Mouse (Mus musculus) 3T3-L1 (cell line): ENCODE results near the gene Gtf2ird1.
"Not testable (repeated sequence)": the region's sequence is repeated elsewhere in the genome, so short reads cannot be mapped to it uniquely, and the experiment has no call there.

ENCODE experiments used
- DNase-seq: peaks from one replicate; pipeline ENCODE4 v3.0.0-alpha.2; 2015; ENCODE audit warnings: low read depth, low spot score

Gtf2ird1 gene

DNA sequence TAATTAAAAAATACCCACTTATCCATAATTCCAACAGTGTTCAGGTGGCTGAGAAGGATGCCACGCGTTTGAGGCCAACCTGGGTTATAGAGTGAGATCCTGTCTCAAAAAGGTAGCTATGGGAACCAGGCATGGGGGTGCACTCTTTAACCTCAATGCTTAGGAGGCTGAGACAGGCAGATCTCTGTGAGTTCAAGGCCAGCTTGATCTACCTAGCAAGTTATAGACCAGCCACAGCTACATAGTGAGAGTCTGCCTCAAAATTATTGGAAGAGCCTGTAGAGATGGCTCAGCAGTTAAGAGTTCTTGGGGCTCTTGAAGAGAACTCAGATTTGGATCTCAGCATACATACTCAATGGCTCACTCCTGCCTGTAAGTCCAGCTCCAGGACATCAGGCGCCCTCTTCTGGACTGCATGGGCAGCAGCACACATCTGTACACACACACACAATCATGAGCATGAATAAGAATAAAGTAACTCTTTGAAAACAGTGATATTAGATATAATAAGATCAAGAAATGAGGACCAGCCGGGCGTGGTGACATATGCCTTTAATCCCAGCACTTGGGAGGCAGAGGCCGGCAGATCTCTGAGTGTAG is 18.6 kb upstream of the Gtf2ird1 start:
- DNase-seq: no peak

DNA sequence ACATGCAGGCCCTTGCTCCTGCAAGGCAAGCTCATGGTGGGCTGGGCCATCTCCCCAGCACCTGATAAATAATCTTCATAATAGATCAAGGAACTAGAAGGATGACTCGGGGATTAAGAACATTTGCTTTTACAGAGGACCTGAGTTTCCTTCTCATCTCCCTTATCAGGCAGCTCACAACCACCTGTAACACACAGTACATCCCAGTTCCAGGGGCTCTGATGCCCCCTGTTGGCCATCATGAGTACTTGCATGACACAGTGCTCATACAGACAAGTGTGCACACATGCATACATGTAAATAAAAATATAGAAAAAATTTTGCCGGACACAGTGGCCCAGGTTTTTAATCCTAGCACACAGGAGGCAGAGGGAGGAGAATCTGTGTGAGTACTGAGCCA is 17.4 kb upstream of the Gtf2ird1 start:
- no peak for DNase-seq

DNA sequence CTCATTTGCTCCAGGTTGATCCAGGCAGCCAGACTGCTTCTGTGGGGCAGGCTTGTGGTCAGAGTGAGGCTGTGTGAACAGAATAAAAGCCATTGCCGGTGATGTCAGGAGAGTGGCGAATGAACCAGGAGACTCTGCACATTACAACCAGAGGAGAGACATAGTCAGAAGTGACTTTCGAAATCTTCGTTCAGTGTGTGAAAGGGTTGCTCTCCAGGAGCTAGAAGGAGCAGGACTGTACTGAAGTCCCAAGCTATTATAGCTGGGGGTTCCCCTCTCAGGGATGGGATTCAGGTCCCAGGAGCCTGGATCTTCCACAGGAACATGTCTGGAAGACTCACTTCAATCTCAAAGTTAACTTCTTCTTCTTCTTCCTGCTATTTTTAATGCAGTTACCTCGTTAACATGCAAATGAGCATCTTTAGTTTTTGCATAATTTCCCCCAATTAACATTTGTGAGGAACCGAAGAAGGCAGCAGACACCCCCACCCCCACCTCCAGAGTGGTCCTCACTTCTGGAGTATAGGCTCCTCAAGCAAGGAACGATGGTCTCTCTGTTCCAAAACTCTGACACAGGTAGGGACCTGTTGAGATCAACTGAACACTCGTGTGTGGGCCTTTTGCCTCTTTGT is 14.1 kb upstream of the Gtf2ird1 start:
- DNase-seq: no peak

DNA sequence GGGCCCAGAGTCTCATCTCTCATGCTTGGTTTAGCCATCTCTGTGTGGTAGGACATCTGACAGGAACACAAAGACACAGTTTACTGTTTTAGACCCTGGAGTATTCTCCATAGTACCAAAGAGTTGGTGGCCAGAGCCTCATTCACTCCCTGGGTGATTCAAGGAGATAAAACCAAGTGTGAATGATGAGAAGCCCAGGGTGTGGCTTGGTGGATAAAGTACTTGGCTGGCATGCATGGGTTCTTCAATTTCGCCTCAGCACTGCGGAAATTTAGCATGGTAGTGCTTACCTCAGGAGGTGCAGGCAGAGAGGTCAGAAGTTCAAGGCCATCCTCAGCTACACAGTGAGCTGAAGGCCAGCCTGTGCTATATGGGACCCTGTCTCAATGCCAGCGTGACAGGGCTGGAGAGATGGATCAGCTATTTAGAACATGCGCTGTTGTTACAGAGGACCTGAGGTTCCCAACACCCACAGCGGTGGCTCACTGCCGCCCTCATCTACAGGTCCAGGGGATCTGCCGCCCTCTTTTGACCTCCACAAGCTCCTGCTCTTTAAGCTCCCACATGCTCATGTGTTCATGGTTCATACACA is 13.1 kb upstream of the Gtf2ird1 start:
- DNase-seq: no peak

DNA sequence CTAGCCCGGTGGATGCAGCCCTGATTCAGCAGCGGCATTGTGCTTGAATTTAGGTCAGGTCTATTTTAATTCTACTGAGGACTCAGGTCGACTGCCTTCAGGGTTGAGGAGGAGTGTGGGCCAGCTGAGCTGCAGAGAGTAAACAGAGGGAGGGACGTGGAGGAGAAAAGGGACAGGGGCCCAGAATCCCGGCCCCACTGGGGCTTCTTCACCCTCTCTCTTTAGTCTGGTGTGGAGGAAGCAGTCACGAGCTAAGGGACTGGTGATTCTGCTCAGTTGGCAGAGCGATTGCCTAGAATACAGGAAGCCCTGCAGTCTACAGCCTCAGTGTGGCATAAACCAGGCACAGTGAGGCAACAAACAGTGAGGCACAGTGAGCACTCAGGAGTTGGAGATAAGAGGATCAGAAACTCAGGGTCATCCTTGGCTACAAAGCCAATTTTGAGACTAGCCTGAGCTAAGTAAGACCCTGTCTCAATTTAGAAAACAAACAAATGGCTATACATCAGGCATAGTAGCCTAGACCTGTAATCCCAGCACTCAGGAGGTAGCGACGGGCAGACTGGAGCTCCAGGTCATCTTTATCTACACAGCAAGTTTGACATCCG is 11.7 kb upstream of the Gtf2ird1 start:
- no peak for DNase-seq

DNA sequence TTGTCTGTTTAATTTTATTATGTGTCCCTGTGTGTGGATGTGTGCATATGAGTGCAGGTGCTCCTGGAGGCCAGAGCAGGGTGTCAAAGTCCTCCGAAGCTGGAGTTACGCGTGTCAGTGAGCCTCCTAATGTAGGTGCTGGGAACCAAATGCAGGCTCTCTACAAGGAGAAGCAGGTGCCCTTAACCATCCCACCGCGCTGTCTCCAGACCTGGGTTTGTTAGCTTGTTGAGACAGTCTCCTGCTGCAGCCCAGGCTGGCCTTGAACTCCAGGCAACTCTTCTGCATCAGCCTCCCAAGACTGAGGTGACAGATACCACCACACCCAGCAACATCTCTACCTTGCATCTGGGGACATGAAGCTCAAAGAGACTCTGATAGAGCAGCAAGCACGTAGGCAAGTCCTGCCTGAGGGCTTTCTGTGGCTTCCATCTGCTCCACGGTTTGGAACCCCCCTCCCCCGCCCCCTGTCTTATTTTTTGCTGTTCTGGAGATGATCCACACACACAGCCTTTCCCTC is 10.6 kb upstream of the Gtf2ird1 start:
- DNase-seq: no peak

DNA sequence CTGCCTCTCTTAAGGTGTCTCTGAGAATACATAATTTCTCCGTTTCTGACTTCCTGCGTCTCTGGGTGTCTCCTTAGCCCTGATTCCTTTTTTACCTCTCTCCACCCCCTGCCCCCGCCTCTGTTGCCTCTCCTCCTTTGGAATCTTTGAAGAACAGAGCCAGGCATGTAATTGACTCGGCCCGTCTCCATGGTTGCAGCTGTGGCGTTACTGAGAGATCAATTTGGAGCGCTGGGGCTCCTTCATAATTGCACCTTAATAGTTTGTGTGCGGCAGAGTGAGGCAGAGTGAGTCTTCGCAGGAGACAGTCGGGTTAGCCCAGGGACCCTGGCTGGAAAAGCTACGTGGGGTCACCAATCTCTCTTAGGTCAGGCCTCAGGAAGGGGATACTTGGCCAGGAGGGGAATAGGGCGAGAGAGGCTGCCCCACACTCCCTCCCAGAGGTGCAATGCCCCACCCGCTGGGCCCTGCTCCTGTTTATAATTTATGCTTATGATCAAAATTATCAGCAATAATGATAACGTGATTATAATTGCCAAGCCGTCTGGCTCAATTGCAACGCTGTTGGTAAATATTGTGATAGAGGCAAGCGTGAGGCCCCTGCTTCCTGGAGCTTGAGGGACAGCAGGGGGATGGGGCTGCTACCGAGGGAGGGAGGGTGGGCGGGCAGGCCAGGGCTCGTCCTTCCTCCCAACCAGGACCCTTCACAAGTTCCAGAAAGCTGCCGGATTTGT is 9.9 kb upstream of the Gtf2ird1 start:
- no peak for DNase-seq

DNA sequence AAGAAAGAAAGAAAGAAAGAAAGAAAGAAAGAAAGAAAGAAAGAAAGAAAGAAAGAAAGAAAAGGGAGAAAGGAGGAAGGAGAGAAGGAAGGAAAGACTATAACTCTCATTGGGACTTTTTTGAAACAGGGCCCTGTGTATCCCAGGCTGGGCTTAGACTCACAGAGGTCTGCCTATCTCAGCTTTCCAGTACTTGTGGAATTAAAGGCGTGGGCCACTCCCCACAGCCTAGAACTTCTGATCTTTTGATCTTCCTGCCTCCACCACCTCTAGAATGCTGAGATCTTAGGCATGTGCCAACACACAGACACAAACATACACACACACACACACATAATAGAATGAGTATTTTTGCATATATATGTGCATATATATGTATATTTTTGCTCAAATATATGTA is 8.7 kb upstream of the Gtf2ird1 start:
- DNase-seq: no peak

DNA sequence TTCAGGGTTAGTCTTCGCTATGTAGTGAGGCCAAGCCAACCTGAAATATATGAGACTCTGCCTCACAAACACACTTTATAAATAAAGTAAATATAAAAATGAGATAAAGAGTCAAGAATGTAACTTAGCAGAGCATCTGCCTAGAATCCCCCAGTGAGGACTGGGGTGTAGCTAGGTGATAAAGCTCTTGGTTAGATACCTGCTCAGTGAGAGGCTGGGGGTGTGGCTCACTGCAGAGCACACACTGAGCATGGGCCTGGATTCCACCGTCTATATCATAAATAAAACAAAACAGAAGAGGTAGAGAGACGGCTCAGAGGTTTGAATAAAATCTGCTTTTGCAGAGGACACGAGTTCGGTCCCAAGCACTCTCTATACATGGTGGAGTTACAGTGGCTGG is 7.7 kb upstream of the Gtf2ird1 start:
- DNase-seq: no peak

DNA sequence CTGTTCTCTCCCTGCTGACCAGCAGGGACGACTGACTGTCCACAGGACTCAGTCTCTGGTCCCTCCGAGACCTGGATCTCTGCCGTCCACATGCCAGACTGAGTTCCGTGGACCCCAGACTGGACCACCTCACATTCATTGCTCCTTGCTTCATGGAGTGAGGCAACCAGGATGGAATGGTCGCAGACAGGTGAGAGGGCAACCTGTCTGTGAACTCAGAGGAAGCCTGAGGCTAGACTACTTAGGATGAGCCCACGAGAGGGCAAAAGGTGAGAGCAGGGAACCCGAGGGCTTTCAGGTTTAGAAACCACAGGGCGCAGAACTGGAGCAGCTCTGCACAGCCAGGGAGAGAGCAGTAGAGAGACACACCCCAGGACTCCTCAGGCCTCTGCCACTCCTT is 6.2 kb upstream of the Gtf2ird1 start:
- DNase-seq: no peak

DNA sequence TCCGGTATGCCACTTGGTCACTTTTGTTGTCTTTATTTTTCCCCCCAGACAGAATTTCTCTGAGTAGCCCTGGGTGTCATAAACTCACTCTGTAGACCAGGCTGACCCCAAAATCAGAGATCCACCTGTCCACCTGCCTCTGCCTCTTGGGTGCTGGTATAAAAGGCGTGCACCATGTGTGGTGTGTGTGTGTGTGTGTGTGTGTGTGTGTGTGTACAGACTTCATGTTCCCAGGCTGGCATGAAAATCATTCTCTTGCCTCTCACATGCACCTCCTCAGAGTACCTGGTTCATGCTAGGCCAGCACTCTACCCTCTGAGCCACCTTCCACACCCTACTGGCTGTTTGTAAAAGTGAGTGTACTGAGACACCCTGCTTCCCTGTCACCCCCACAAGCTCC is 5.8 kb upstream of the Gtf2ird1 start:
- no peak for DNase-seq

DNA sequence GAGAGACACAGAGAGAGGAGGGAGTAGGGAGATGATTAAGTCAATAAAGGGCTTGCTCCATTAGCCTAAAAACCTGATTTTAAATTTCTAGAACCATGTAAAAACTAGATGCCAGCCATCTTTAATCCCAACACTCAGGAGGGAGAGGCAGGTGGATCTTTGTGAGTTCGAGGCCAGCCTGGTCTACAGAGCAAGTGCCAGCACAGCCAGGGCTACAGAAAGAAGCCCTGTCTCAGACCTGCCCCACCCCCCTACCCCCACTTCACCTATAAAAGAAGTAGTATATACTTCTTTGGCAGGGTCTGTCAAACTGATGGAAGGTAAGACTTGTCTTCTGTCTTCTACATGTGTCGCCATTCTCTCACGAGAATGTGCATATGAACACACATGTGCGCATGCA is 4.0 kb upstream of the Gtf2ird1 start:
- no peak for DNase-seq

DNA sequence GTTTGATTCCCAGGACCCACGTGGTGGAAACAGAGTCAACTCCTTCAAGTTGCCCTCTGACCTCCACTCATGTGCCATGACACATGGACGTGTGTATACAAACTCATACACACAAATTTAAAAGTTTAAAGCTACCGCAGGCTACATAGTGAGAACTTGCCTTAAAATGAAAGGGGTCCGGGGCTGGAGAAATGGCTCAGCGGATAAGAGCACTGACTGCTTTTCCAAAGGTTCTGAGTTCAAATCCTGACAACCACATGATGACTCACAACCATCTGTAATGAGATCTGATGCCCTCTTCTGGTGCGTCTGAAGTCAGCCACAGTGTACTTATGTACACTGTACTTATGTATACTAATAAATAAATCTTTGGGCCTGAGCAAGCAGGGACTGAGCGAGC is 2.6 kb upstream of the Gtf2ird1 start:
- DNase-seq: no peak

DNA sequence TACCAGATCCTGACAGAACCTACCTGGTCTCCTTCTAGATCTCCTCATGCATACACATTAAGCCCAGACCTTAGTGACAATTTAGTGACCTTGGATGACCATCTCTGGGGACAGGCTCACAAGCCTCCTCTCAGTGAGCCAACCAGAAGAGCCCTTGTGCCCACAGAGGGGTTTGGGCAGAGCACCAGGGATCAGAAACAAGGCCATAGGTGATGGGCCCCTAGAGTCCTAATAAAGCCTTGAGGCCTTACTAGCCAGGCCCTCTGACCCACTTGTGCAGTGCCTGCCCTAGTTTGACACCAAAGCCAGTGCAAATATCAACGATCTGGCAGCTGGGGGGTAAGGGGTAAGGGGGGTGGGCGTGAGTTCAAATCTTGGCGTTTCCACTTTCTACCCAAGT is 1.9 kb upstream of the Gtf2ird1 start:
- no peak for DNase-seq

DNA sequence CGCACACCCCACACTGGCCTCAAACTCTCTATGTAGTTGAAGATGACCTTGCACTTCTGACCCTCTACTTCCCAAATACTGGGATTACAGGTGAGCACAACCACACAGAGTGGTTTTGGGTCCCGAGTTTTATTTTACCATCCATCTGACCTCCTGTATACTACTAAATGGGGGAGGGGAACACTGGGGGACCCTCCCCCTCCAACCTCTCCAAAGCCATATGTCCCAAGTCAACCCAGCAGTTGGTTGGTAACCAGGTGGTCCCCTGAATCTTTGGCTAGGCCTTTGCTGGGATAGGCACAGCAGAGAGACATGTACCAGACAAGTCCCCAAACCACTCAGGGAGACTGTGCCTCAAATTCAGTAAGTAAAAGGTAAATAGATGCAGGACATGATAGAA is 855 bp upstream of the Gtf2ird1 start:
- no peak for DNase-seq

DNA sequence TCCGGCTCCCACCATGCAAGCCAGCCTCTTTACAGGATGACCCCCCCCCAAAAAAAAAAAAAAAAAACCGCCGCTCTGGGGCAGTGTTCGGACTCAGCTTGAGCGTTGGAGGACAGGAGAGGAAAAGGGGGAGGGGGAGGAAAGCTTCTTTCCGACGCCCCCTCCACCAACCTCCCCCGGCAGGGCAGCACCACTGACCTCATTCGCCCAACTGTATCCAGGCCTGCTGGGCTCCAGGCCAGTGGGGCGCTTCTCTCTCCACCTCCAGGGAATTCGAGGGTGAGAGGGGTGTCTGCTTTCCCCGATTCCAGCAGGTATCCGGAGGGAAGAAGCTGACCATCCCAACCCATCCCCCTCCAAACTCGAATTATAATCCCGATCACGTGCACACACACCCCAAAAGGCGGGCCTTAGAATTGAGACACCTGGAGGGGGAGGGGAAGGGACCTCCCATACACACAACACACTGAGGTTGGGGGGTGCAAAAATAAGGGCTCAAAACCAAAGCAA is 547 bp downstream of the Gtf2ird1 start:
- peak; percentile 68 for DNase-seq

DNA sequence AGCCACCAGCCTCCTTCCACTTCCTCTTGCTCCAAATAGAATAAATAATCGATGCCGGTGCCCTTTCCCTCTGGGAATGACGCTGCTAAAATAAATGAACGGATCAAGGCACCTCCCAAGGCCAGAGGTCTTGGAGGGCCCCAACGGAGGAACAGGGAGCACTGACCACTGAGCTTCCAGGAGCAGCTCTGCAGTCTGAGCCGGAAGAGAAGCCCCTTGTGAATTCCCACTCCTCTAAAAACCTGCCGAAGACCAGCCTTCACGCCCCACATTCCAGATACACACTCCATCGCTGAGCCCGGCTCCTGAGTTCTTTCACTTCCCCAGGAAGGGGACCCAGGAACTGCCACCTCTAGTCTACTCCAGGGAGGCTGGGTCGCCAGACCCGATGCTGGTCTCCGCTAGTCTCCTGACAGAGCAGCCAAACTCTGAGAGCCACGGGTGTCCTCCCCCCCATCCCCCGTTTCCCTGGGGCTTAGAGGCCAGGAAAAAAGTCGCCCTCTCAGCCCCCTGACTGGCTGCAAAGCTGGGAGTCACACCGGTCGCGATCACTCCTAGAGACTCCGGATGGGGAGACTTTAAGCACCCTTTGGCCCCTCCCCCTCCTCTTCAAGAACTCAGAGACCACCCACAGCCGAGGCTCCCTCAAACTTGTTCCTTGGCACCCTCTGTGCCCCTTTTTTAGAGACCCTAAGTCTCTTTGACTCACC is 1.2 kb downstream of the Gtf2ird1 start:
- DNase-seq: peak; percentile 37

DNA sequence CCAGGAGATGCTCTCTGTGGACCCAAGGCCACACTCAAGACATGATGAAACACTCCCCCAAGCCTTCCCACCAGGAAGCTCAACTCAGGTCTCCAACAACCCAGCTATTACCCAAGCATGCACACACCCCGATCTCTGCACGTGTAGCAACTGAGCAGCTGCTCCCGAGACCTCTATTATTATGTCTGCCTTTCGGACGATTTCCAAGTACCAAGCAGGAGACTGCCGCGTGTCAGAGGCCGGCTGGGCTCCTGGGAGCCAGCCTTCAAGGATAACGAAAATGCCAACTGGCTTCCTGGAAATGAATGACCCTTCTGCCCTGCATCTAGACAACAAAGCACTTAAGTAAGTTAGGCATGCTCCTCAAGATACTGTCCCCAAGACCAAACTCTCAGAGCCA is 2.1 kb downstream of the Gtf2ird1 start:
- DNase-seq: no peak

DNA sequence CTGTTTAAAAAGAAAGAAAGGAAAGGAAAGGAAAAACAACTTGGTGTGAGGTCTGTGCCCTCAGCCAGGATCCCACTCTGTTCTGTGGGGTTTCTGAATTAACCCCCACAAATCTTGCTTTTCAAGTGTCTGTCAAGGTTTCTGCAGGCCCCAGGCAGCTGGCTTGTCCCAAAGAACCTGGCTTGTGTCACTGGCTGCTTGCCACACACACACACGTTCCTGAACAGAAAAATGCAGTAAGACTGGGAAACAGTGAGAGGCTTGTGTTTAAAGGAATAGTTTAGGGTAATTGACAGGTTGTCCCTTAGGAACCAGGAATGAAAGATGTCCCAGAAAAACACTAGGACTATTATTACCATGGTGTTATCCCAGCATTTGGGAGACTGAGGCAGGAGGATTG is 2.9 kb downstream of the Gtf2ird1 start:
- no peak for DNase-seq

DNA sequence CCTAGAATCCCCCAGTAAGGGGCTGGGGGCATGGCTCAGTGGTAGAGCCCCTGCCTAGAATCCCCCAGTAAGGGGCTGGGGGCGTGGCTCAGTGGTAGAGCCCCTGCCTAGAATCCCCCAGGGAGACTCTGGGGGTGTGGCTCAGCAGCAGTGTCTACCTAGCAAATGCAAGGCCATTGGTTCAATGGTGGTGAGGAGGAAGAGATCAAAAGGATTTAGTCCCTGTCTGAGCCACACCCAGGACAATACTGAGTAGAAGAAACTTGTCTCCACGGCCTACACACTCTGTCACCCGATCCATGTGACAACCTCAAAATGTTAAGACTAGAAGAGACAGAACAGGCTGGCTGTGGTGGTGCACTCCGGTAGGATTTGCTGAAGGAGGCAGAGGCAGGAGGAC is 9.8 kb downstream of the Gtf2ird1 start:
- not testable (repeated sequence) for DNase-seq

DNA sequence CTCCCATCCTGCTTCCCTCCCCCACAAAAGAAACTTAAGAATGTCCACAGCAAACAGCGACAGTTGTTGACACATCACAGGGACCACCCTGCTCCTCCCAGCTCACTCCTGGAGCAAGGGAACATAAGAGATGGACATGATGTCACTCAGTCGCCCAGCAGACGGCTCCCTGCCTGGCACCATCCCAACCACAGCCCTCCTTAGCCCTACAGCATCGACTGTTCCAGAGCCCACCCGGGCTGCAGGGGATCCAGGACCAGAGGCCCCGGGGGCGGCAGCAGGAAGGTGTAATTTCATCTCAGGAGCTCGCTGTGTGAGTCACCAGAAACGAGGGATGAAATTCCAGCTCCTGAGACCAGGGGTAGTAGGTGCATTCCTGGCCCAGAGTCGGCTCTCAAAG is 10.6 kb downstream of the Gtf2ird1 start:
- DNase-seq: no peak
